Mouse (Mus musculus) stomach, postnatal 0 days (tissue): ENCODE data around the gene Catsperg1.

Experiments used
- CTCF ChIP-seq: IDR thresholded peaks from 2 replicates; pipeline ENCODE4 v1.5.1; 2016; ENCODE audit warnings: antibody characterized with exemption, low read depth, mild to moderate bottlenecking, moderate library complexity
- EP300 ChIP-seq: optimal IDR thresholded peaks from 2 replicates; pipeline ENCODE3; 2016; ENCODE audit warnings: antibody characterized with exemption

GRCm38 (mm10) chr7:29213675-29214082 is at the start of gene Catsperg1:
- no peak for TF ChIP-seq CTCF
- TF ChIP-seq EP300 = no peak
